Mouse (Mus musculus) ovary, adult 2 months (tissue): ENCODE measurements around the gene Tmem204. TPM values are rescaled to one million over a fixed set of nuclear protein-coding genes. Genes with fewer than 3 reads are reported as not detected.

Source experiments
- polyA plus RNA-seq: library from polyadenylated mRNA; depleted of rRNA; stranded (reverse); fragments of >200 nt; gene quantifications from 2 replicates; pipeline ENCODE4 v1.2.3, GENCODE M21; 2012; rRNA removed

Tmem204 gene
- 59.3 and 68.0 TPM in 2 replicates for polyA plus RNA-seq

DNA sequence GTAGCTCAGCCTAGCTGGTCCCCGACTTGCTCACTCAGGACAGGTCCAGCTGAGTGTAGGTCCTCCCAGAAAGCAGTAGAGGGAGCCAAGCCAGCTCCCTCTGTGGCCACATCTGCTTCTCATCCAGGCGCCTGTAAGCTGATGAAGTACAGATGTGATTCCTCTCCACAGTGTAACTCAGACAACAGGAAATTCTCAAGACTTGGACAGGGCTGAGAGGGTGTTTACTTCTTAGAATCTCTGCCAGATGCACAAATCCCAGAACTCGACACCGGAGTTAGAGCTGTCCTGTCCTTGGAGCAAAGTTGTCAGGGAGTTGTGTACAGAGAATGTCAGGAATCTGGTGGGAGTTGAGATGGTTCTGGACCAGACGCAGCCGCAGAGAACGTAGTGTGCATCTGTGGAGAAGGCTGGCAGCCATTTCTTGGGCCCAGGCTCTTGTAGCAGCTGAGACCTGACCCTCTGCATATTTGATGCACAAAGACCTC lies at the start of gene Tmem204:
Gene Tmem204 (minus strand): TSS at position 148 of the 488 bp plus-strand sequence.

DNA sequence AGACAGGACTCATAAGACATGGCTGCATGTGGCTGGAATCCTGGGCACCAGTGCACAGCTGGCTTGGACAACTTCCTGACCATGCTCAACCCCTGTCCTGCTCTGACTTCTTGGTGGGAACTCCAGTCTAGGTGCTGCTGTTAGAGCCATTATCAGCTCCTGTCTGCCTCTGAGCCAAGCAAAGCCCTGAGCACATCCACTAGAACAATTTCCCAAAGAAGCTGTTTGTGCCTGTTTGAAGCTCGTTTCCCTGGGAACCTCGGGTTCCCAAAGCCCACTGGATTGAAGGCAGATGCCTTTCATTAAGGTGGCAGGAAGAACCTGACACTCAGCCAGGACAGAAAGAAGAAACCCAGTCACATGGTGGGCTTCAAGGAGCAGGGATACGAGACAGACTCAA lies 37.0 kb upstream of the Tmem204 start, which contains the start of gene Ptx4:
Gene Ptx4 (plus strand): TSS at position 355 of the 400 bp plus-strand sequence.

DNA sequence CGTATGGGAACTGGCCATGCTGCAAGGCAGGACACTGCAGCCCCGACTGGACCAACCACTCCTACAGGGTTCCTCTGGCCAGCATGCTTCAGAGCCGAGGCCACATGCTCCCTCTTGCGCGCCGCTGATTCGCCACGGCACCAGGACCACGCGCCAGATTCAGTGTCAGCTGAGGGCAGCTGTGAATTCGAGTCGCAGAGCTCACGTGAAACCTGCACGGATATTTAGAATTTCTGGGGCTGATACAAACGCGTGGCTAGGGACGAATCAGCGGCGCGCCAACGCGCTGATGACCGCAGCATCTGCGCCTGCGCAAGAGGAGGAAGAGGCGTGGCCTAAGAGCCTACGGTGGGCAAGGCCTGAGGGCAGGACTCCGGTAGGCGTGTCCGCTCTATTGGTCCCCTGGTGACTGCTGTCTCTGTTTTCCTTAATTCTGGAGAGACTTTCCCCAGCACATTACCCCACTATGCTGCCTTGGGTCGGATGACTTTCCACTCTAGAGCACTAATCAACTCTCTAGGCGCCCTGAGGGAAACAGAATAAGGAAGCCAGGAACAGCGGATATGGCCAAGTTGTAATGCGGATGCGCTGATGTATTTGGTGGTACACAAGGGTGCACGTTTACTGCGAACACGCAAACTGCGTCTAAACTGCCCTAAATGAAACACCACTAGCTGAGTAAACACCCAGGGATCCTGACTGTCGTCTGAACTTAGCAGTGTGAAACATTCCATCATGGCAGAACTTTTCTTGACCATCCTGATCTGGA lies 32.5 kb upstream of the Tmem204 start, which contains the start of gene Telo2:
Gene Telo2 (minus strand): TSS at position 304 of the 769 bp plus-strand sequence.

DNA sequence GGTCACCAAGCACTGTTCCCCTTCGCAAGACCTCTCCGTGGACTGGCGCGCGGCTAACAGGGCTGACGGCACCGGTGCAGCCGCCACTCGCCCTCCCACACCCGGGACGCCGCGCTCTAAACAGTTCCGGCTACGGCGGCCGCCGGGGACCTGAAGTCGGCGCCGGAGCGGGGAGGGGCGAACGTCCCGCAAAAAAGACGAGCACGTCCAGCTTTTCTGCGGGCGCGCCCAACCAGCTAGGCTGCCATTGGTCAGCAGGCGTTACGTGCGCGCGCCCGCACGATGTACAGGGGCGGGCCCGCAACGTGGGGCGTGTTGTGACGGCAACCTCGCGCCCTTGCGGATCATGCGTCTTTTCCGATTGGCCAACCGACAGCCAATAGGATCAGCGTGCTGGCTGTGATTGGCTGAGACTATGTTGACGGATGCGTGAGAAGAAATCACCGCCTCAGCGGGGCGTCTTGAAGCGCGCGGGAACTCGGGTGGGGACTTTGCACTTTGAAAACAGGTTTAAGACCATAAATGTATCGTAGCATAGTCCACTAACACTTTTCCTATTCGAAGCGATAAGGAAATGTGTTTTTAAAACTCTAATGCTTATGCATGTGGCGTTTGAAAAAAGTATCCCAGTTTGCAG lies 67.6 kb downstream of the Tmem204 start, which contains the start of the genes Cramp1l and Ift140:
Gene Cramp1l (minus strand): TSS at position 134 of the 637 bp plus-strand sequence.
Gene Ift140 (plus strand): TSS at position 431 of the 637 bp plus-strand sequence.

Other genes with a start within 250 kb of the Tmem204 start
- 105 and 136 TPM in 2 replicates for gene Hagh, start 243.4 kb downstream of the Tmem204 start, polyA plus RNA-seq
- 16.7 and 17.3 TPM in 2 replicates for gene Fahd1, start 233.2 kb downstream of the Tmem204 start, polyA plus RNA-seq
- 10.1 and 12.4 TPM in 2 replicates for gene Igfals, start 217.6 kb downstream of the Tmem204 start, polyA plus RNA-seq
- 33.0 and 41.1 TPM in 2 replicates for gene Nubp2, start 197.2 kb downstream of the Tmem204 start, polyA plus RNA-seq
- gene Spsb3, start 196.9 kb downstream of the Tmem204 start, polyA plus RNA-seq, result 112 and 120 TPM in 2 replicates
- gene Eme2, start 188.5 kb downstream of the Tmem204 start, polyA plus RNA-seq, result 51.8 and 56.8 TPM in 2 replicates
- 278 and 448 TPM in 2 replicates for gene Mrps34, start 188.5 kb downstream of the Tmem204 start, polyA plus RNA-seq
- gene Nme3, start 187.1 kb downstream of the Tmem204 start, polyA plus RNA-seq, result 76.6 and 85.3 TPM in 2 replicates
- gene Mapk8ip3, start 146.6 kb downstream of the Tmem204 start, polyA plus RNA-seq, result 180 and 186 TPM in 2 replicates
- gene Jpt2, start 122.9 kb downstream of the Tmem204 start, polyA plus RNA-seq, result 33.5 and 37.9 TPM in 2 replicates
- gene Cramp1l, start 67.8 kb downstream of the Tmem204 start, polyA plus RNA-seq, result 20.6 and 27.0 TPM in 2 replicates
- 32.8 and 38.8 TPM in 2 replicates for gene Ift140, start 67.5 kb downstream of the Tmem204 start, polyA plus RNA-seq
- 50.1 and 56.2 TPM in 2 replicates for gene Telo2, start 32.4 kb upstream of the Tmem204 start, polyA plus RNA-seq
- gene Ptx4, start 37.2 kb upstream of the Tmem204 start, polyA plus RNA-seq, result not detected in 2 replicates
- gene Clcn7, start 49.8 kb upstream of the Tmem204 start, polyA plus RNA-seq, result 41.1 and 43.3 TPM in 2 replicates
- gene Ccdc154, start 78.9 kb upstream of the Tmem204 start, polyA plus RNA-seq, result 0.06 TPM in 1 of 2 replicates, not detected in the other
- gene Gm38655, start 91.9 kb upstream of the Tmem204 start, polyA plus RNA-seq, result 2.2 and 2.3 TPM in 2 replicates
- gene BC003965, start 101.0 kb upstream of the Tmem204 start, polyA plus RNA-seq, result 12.1 and 12.5 TPM in 2 replicates
- gene Unkl, start 104.8 kb upstream of the Tmem204 start, polyA plus RNA-seq, result 23.6 and 27.6 TPM in 2 replicates
- gene Gnptg, start 156.5 kb upstream of the Tmem204 start, polyA plus RNA-seq, result 28.6 and 37.7 TPM in 2 replicates
- 37.8 and 39.0 TPM in 2 replicates for gene Tsr3, start 156.6 kb upstream of the Tmem204 start, polyA plus RNA-seq
- 10.1 and 19.3 TPM in 2 replicates for gene Baiap3, start 172.8 kb upstream of the Tmem204 start, polyA plus RNA-seq
- 112 and 129 TPM in 2 replicates for gene Ube2i, start 191.0 kb upstream of the Tmem204 start, polyA plus RNA-seq
- 0.40 and 0.59 TPM in 2 replicates for gene Prss34, start 214.8 kb upstream of the Tmem204 start, polyA plus RNA-seq
- not detected in 2 replicates for gene Prss28, start 225.1 kb upstream of the Tmem204 start, polyA plus RNA-seq
- 0.52 and 0.84 TPM in 2 replicates for gene Prss29, start 235.1 kb upstream of the Tmem204 start, polyA plus RNA-seq